Mouse (Mus musculus) inflammation-experienced regulatory T-cells (primary cell): Measurements from ENCODE around the gene Mapk8ip3. TPM values are rescaled to one million over a fixed set of nuclear protein-coding genes. Genes with fewer than 3 reads are reported as not detected.

Source experiments
- polyA plus RNA-seq, 2 experiments: library from polyadenylated mRNA; unstranded; fragments of 100-300 nt; shearing (Covaris generic); gene quantifications; one replicate each; pipeline ENCODE4 v1.2.1; 2017

Mapk8ip3 gene
- 10 to 100 TPM; 47.9 to 60.0 TPM for polyA plus RNA-seq

GRCm38 (mm10) chr17:24936259-24937237 is at the start of gene Mapk8ip3:
TSS of gene Mapk8ip3 (minus strand) at chr17:24936977.

GRCm38 (mm10) chr17:24960135-24960851 is 23.5 kb upstream of the Mapk8ip3 start, which contains the start of gene Jpt2:
TSS of gene Jpt2 (minus strand) at chr17:24960689.

GRCm38 (mm10) chr17:24896241-24896992 is 40.4 kb downstream of the Mapk8ip3 start, which contains the start of gene Nme3:
TSS of gene Nme3 (plus strand) at chr17:24896500.

GRCm38 (mm10) chr17:24894995-24895547 is 41.7 kb downstream of the Mapk8ip3 start, which contains the start of the genes Eme2 and Mrps34:
TSS of gene Eme2 (minus strand) at chr17:24895087.
TSS of gene Mrps34 (plus strand) at chr17:24895116.

GRCm38 (mm10) chr17:24886134-24886931 is 50.4 kb downstream of the Mapk8ip3 start, which contains the start of the genes Nubp2 and Spsb3:
TSS of gene Nubp2 (minus strand) at chr17:24886349.
TSS of gene Spsb3 (plus strand) at chr17:24886643.

GRCm38 (mm10) chr17:24865776-24866175 is 71.0 kb downstream of the Mapk8ip3 start, which contains the start of gene Igfals:
TSS of gene Igfals (plus strand) at chr17:24865997.

GRCm38 (mm10) chr17:24850065-24850772 is 86.6 kb downstream of the Mapk8ip3 start, which contains the start of gene Fahd1:
TSS of gene Fahd1 (minus strand) at chr17:24850364.

Other genes starting within 250 kb of the Mapk8ip3 start
- 1 to 10 TPM in 1 of 2 experiments, under 1 TPM in 1; 0.42 to 1.3 TPM for gene Syngr3, start 247.0 kb downstream of the Mapk8ip3 start, polyA plus RNA-seq
- gene Gfer, start 240.8 kb downstream of the Mapk8ip3 start, polyA plus RNA-seq, result 10 to 100 TPM; 37.0 to 38.8 TPM
- gene Noxo1, start 240.7 kb downstream of the Mapk8ip3 start, polyA plus RNA-seq, result 1 to 10 TPM; 2.3 to 3.1 TPM
- 10 to 100 TPM; 51.3 to 56.7 TPM for gene Tbl3, start 229.3 kb downstream of the Mapk8ip3 start, polyA plus RNA-seq
- under 1 TPM in 1 of 2 experiments, not detected in 1; 0.22 TPM for gene Rnf151, start 218.9 kb downstream of the Mapk8ip3 start, polyA plus RNA-seq
- 100 to 1,000 TPM; 677 to 785 TPM for gene Rps2, start 218.9 kb downstream of the Mapk8ip3 start, polyA plus RNA-seq
- 100 to 1,000 TPM; 194 to 233 TPM for gene Ndufb10, start 212.5 kb downstream of the Mapk8ip3 start, polyA plus RNA-seq
- gene Rpl3l, start 209.2 kb downstream of the Mapk8ip3 start, polyA plus RNA-seq, result under 1 TPM in 1 of 2 experiments, not detected in 1; 0.27 TPM
- gene Msrb1, start 200.3 kb downstream of the Mapk8ip3 start, polyA plus RNA-seq, result 10 to 100 TPM; 11.8 to 15.4 TPM
- gene Hs3st6, start 184.0 kb downstream of the Mapk8ip3 start, polyA plus RNA-seq, result not detected
- gene Meiob, start 132.7 kb downstream of the Mapk8ip3 start, polyA plus RNA-seq, result 1 to 10 TPM in 1 of 2 experiments, under 1 TPM in 1; 0.28 to 1.3 TPM
- gene Hagh, start 96.8 kb downstream of the Mapk8ip3 start, polyA plus RNA-seq, result 10 to 100 TPM; 32.9 to 51.8 TPM
- 1 to 10 TPM; 2.0 to 4.4 TPM for gene Fahd1, start 86.6 kb downstream of the Mapk8ip3 start, polyA plus RNA-seq
- gene Igfals, start 71.0 kb downstream of the Mapk8ip3 start, polyA plus RNA-seq, result under 1 TPM; 0.71 to 0.89 TPM
- gene Nubp2, start 50.6 kb downstream of the Mapk8ip3 start, polyA plus RNA-seq, result 100 to 1,000 TPM in 1 of 2 experiments, 10 to 100 TPM in 1; 98.2 to 103 TPM
- 10 to 100 TPM; 64.7 to 65.4 TPM for gene Spsb3, start 50.3 kb downstream of the Mapk8ip3 start, polyA plus RNA-seq
- gene Eme2, start 41.9 kb downstream of the Mapk8ip3 start, polyA plus RNA-seq, result 10 to 100 TPM; 45.4 to 49.2 TPM
- 10 to 100 TPM; 75.4 to 84.7 TPM for gene Mrps34, start 41.9 kb downstream of the Mapk8ip3 start, polyA plus RNA-seq
- gene Nme3, start 40.5 kb downstream of the Mapk8ip3 start, polyA plus RNA-seq, result 10 to 100 TPM; 41.3 to 53.5 TPM
- gene Jpt2, start 23.7 kb upstream of the Mapk8ip3 start, polyA plus RNA-seq, result 10 to 100 TPM; 25.0 to 31.5 TPM
- gene Cramp1l, start 78.8 kb upstream of the Mapk8ip3 start, polyA plus RNA-seq, result 10 to 100 TPM in 1 of 2 experiments, 1 to 10 TPM in 1; 8.2 to 10.2 TPM
- gene Ift140, start 79.1 kb upstream of the Mapk8ip3 start, polyA plus RNA-seq, result 10 to 100 TPM; 20.7 to 27.0 TPM
- gene Tmem204, start 146.6 kb upstream of the Mapk8ip3 start, polyA plus RNA-seq, result 1 to 10 TPM; 1.6 to 1.7 TPM
- 10 to 100 TPM; 27.2 to 36.5 TPM for gene Telo2, start 179.0 kb upstream of the Mapk8ip3 start, polyA plus RNA-seq
- gene Ptx4, start 183.8 kb upstream of the Mapk8ip3 start, polyA plus RNA-seq, result 1 to 10 TPM in 1 of 2 experiments, not detected in 1; 3.6 TPM
- gene Clcn7, start 196.4 kb upstream of the Mapk8ip3 start, polyA plus RNA-seq, result 10 to 100 TPM; 32.2 to 36.1 TPM
- gene Ccdc154, start 225.5 kb upstream of the Mapk8ip3 start, polyA plus RNA-seq, result under 1 TPM in 1 of 2 experiments, not detected in 1; 0.47 TPM
- gene Gm38655, start 238.5 kb upstream of the Mapk8ip3 start, polyA plus RNA-seq, result not detected
- gene BC003965, start 247.6 kb upstream of the Mapk8ip3 start, polyA plus RNA-seq, result 10 to 100 TPM; 27.3 to 34.1 TPM